Mouse (Mus musculus): ENCODE measurements around the gene Acacb. TPM values are rescaled to one million over a fixed set of nuclear protein-coding genes. Genes with fewer than 3 reads are reported as not detected.

Gene Acacb
- polyA plus RNA-seq, 1 experiment = 0.84 TPM

- no peaks in the 10 kb centered on the region for H3K79me2 ChIP-seq (ENCODE audit: control insufficient read depth, insufficient read depth)
- TF ChIP-seq POLR2A (IDR thresholded peaks at IDR 0.05; ENCODE audit: insufficient read length, low read depth) (no peak), CEBPB (IDR thresholded peaks at IDR 0.05; ENCODE audit: insufficient read depth, poor library complexity, severe bottlenecking) (no peak), MYOD1 (IDR thresholded peaks at IDR 0.05; ENCODE audit: control insufficient read depth in 1 of 3, insufficient read length in 2 of 3, low read depth in 2 of 3) (no peak), POLR2AphosphoS2 (IDR thresholded peaks at IDR 0.05; ENCODE audit: insufficient read length, low read depth) (no peak)
- no peak overlapping the region for H3K4me2 ChIP-seq (ENCODE audit: low read depth)
- H3K27me3 ChIP-seq (ENCODE audit: control insufficient read depth, insufficient read depth, insufficient read length) = peaks cover 71% of the 10 kb centered on the region
- no peak overlapping the region for H3ac ChIP-seq (ENCODE audit: control insufficient read depth, insufficient read length)
- no peaks in the 10 kb centered on the region for H3K36me3 ChIP-seq (ENCODE audit: control insufficient read depth, insufficient read depth)
- H3K4me3 ChIP-seq = no peak overlapping the region
These were observed 139.8 kb downstream of the Acacb start for GRCm38 (mm10) chr5:114286102-114286501.

- H3K36me3 ChIP-seq (ENCODE audit: control insufficient read depth, insufficient read depth) = no peaks in the 10 kb centered on the region
- TF ChIP-seq MYOG (IDR thresholded peaks at IDR 0.05; ENCODE audit: control insufficient read depth in 1 of 3, insufficient read depth in 1 of 3, insufficient read length in 2 of 3, low read depth in 2 of 3) (no peak), MAX (IDR thresholded peaks at IDR 0.05; ENCODE audit: low read depth) (no peak), POLR2AphosphoS2 (IDR thresholded peaks at IDR 0.05; ENCODE audit: insufficient read length, low read depth) (no peak)
- H3ac ChIP-seq (ENCODE audit: control insufficient read depth, insufficient read length) = no peak overlapping the region
- no peak overlapping the region for H3K4me3 ChIP-seq
- no peak overlapping the region for H3K4me2 ChIP-seq (ENCODE audit: low read depth)
- no peaks in the 10 kb centered on the region for H3K79me2 ChIP-seq (ENCODE audit: control insufficient read depth, insufficient read depth)
- H3K27me3 ChIP-seq (ENCODE audit: control insufficient read depth, insufficient read depth, insufficient read length) = peaks cover 71% of the 10 kb centered on the region
These were observed 140.7 kb downstream of the Acacb start for GRCm38 (mm10) chr5:114286872-114287571.

- peaks cover 77% of the 10 kb centered on the region for H3K27me3 ChIP-seq (ENCODE audit: control insufficient read depth, insufficient read depth, insufficient read length)
- no peaks in the 10 kb centered on the region for H3K79me2 ChIP-seq (ENCODE audit: control insufficient read depth, insufficient read depth)
- no peak for TF ChIP-seq POLR2A (IDR thresholded peaks at IDR 0.05; ENCODE audit: insufficient read length, low read depth)
- H3K4me3 ChIP-seq = no peak overlapping the region
- H3K4me2 ChIP-seq (ENCODE audit: low read depth) = no peak overlapping the region
- H3K36me3 ChIP-seq (ENCODE audit: control insufficient read depth, insufficient read depth) = no peaks in the 10 kb centered on the region
- H3ac ChIP-seq (ENCODE audit: control insufficient read depth, insufficient read length) = no peak overlapping the region
These were observed 142.1 kb downstream of the Acacb start for GRCm38 (mm10) chr5:114288396-114288795.

- no peaks in the 10 kb centered on the region for H3K79me2 ChIP-seq (ENCODE audit: control insufficient read depth, insufficient read depth)
- no peak within 1 kb of the TSS for H3K4me2 ChIP-seq (ENCODE audit: low read depth)
- H3K27me3 ChIP-seq (ENCODE audit: control insufficient read depth, insufficient read depth, insufficient read length) = peaks cover 75% of the 10 kb centered on the region
- no peak within 1 kb of the TSS for H3ac ChIP-seq (ENCODE audit: control insufficient read depth, insufficient read length)
- no peak for TF ChIP-seq USF1 (IDR thresholded peaks at IDR 0.05; ENCODE audit: low read depth)
- TF ChIP-seq E2F4 (IDR thresholded peaks at IDR 0.05; ENCODE audit: insufficient read depth) = no peak
- TF ChIP-seq TCF12 (IDR thresholded peaks at IDR 0.05; ENCODE audit: insufficient read depth, poor library complexity, severe bottlenecking) = no peak
- no peak for TF ChIP-seq CEBPB (IDR thresholded peaks at IDR 0.05; ENCODE audit: insufficient read depth, poor library complexity, severe bottlenecking)
- TF ChIP-seq MYOG (IDR thresholded peaks at IDR 0.05; ENCODE audit: control insufficient read depth in 1 of 3, insufficient read depth in 1 of 3, insufficient read length in 2 of 3, low read depth in 2 of 3) = no peak
- no peak for TF ChIP-seq POLR2A (IDR thresholded peaks at IDR 0.05; ENCODE audit: insufficient read length, low read depth)
- TF ChIP-seq MYOD1 (IDR thresholded peaks at IDR 0.05; ENCODE audit: control insufficient read depth in 1 of 3, insufficient read length in 2 of 3, low read depth in 2 of 3) = no peak
- TF ChIP-seq SRF (IDR thresholded peaks at IDR 0.05; ENCODE audit: control insufficient read depth, insufficient read length, low read depth) = no peak
- no peak for TF ChIP-seq REST (IDR thresholded peaks at IDR 0.05; ENCODE audit: insufficient read depth, insufficient read length)
- TF ChIP-seq MAX (IDR thresholded peaks at IDR 0.05; ENCODE audit: low read depth) = no peak
- TF ChIP-seq POLR2AphosphoS2 (IDR thresholded peaks at IDR 0.05; ENCODE audit: insufficient read length, low read depth) = no peak
- TF ChIP-seq TCF3 (IDR thresholded peaks at IDR 0.05; ENCODE audit: insufficient read length, low read depth) = no peak
- no peaks in the 10 kb centered on the region for H3K36me3 ChIP-seq (ENCODE audit: control insufficient read depth, insufficient read depth)
- H3K4me3 ChIP-seq = no peak within 1 kb of the TSS
These were observed 142.5 kb downstream of the Acacb start, which contains the start of gene Myo1h for GRCm38 (mm10) chr5:114288874-114289273. Gene Myo1h (plus strand): TSS chr5:114289166.

- H3K27me3 ChIP-seq (ENCODE audit: control insufficient read depth, insufficient read depth, insufficient read length) = peaks cover 77% of the 10 kb centered on the region
- H3K79me2 ChIP-seq (ENCODE audit: control insufficient read depth, insufficient read depth) = no peaks in the 10 kb centered on the region
- H3K4me2 ChIP-seq (ENCODE audit: low read depth) = no peak overlapping the region
- no peak for TF ChIP-seq REST (IDR thresholded peaks at IDR 0.05; ENCODE audit: insufficient read depth, insufficient read length)
- TF ChIP-seq MYOD1 (IDR thresholded peaks at IDR 0.05; ENCODE audit: control insufficient read depth in 1 of 3, insufficient read length in 2 of 3, low read depth in 2 of 3) = no peak
- TF ChIP-seq E2F4 (IDR thresholded peaks at IDR 0.05; ENCODE audit: insufficient read depth) = no peak
- no peak for TF ChIP-seq POLR2AphosphoS2 (IDR thresholded peaks at IDR 0.05; ENCODE audit: insufficient read length, low read depth)
- TF ChIP-seq MYOG (IDR thresholded peaks at IDR 0.05; ENCODE audit: control insufficient read depth in 1 of 3, insufficient read depth in 1 of 3, insufficient read length in 2 of 3, low read depth in 2 of 3) = no peak
- TF ChIP-seq TCF3 (IDR thresholded peaks at IDR 0.05; ENCODE audit: insufficient read length, low read depth) = no peak
- no peak for TF ChIP-seq CEBPB (IDR thresholded peaks at IDR 0.05; ENCODE audit: insufficient read depth, poor library complexity, severe bottlenecking)
- no peak for TF ChIP-seq TCF12 (IDR thresholded peaks at IDR 0.05; ENCODE audit: insufficient read depth, poor library complexity, severe bottlenecking)
- TF ChIP-seq USF1 (IDR thresholded peaks at IDR 0.05; ENCODE audit: low read depth) = no peak
- no peak for TF ChIP-seq POLR2A (IDR thresholded peaks at IDR 0.05; ENCODE audit: insufficient read length, low read depth)
- no peak for TF ChIP-seq SRF (IDR thresholded peaks at IDR 0.05; ENCODE audit: control insufficient read depth, insufficient read length, low read depth)
- no peak for TF ChIP-seq MAX (IDR thresholded peaks at IDR 0.05; ENCODE audit: low read depth)
- H3ac ChIP-seq (ENCODE audit: control insufficient read depth, insufficient read length) = no peak overlapping the region
- H3K4me3 ChIP-seq = no peak overlapping the region
- H3K36me3 ChIP-seq (ENCODE audit: control insufficient read depth, insufficient read depth) = no peaks in the 10 kb centered on the region
These were observed 143.7 kb downstream of the Acacb start for GRCm38 (mm10) chr5:114290004-114290403.
